Mouse (Mus musculus) right cerebral cortex, postnatal 4 days (tissue): Measurements from ENCODE around the gene Dsp.

ENCODE experiments used
- DNase-seq: peaks from one replicate; pipeline ENCODE4 v3.0.0-alpha.2; 2022

Dsp gene

GRCm38 (mm10) chr13:38201413-38201812, 50.3 kb downstream of the Dsp start:
- DNase-seq = no peak

- no peak for DNase-seq
Observed at GRCm38 (mm10) chr13:38204171-38204570, 53.1 kb downstream of the Dsp start.

- peak; percentile 82 for DNase-seq
Observed at GRCm38 (mm10) chr13:38204702-38205482, 53.8 kb downstream of the Dsp start, which contains the start of gene Snrnp48. TSS of gene Snrnp48 (plus strand) at chr13:38204938.

- no peak for DNase-seq
Observed at GRCm38 (mm10) chr13:38211122-38211521, 60.0 kb downstream of the Dsp start.

GRCm38 (mm10) chr13:38218686-38219085, 67.6 kb downstream of the Dsp start:
- DNase-seq = no peak

GRCm38 (mm10) chr13:38220331-38220730, 69.2 kb downstream of the Dsp start:
- no peak for DNase-seq

- no peak for DNase-seq
Observed at GRCm38 (mm10) chr13:38230177-38230821, 79.2 kb downstream of the Dsp start.

- DNase-seq = no peak
Observed at GRCm38 (mm10) chr13:38232411-38232810, 81.3 kb downstream of the Dsp start.

GRCm38 (mm10) chr13:38232856-38233625, 81.9 kb downstream of the Dsp start:
- no peak for DNase-seq

- DNase-seq = no peak
Observed at GRCm38 (mm10) chr13:38234651-38235050, 83.6 kb downstream of the Dsp start.

- no peak for DNase-seq
Observed at GRCm38 (mm10) chr13:38235370-38235769, 84.3 kb downstream of the Dsp start.

GRCm38 (mm10) chr13:38248151-38248550, 97.1 kb downstream of the Dsp start:
- no peak for DNase-seq
